Mouse (Mus musculus) megakaryocyte, embryonic 14.5 days (primary cell): ENCODE data around the gene Cfap44.

ENCODE experiments used
- FLI1 ChIP-seq: IDR thresholded peaks from 2 replicates; pipeline ENCODE4 v1.6.1; 2012; ENCODE audit warnings: low read length, inconsistent platforms, mixed read lengths
- GATA1 ChIP-seq: IDR thresholded peaks from 3 replicates; pipeline ENCODE4 v1.6.1; 2012; ENCODE audit warnings: mixed read lengths, low read length, inconsistent platforms, borderline replicate concordance

- TF ChIP-seq GATA1 (no peak), FLI1 (no peak)
Observed at GRCm38 (mm10) chr16:44430021-44430420, 35.4 kb downstream of the Cfap44 start.
